Mouse (Mus musculus): ENCODE measurements around the gene Nol8.

GRCm38 (mm10) chr13:49708311-49708710 is 55.4 kb downstream of the Nol8 start:
- TF ChIP-seq POLR2A (IDR thresholded peaks at IDR 0.05; ENCODE audit: insufficient read depth, low read depth, low read length) = no peak
- no peak for TF ChIP-seq CTCF (IDR thresholded peaks at IDR 0.05)
- TF ChIP-seq EP300 (IDR thresholded peaks at IDR 0.05; ENCODE audit: insufficient read depth, low read depth, low read length) = no peak
